Mouse (Mus musculus) intestine, postnatal 0 days (tissue): ENCODE data around the gene Kcnip4. TPM values are rescaled to one million over a fixed set of nuclear protein-coding genes. Genes with fewer than 3 reads are reported as not detected.

Experiments used
- ATAC-seq: fragments of 200-750 bp; cut with Nextera tagmentation; 2 replicates; pipeline ENCODE4 v1.8.0; 2017; ENCODE audit warnings: mild to moderate bottlenecking, moderate TSS enrichment, moderate library complexity
- H3K27ac ChIP-seq: fragments of 300-500 bp; sonication (generic); 2 replicates; pipeline ENCODE4 v1.5.1; 2014; ENCODE audit warnings: mild to moderate bottlenecking, low read depth, low read length, moderate library complexity
- H3K27me3 ChIP-seq: fragments of 300-500 bp; sonication (generic); replicated peaks from 2 replicates; pipeline ENCODE4 v1.6.1; 2014; ENCODE audit warnings: low read length, mixed read lengths; ENCODE audit not compliant: control insufficient read depth, insufficient read depth
- H3K36me3 ChIP-seq: fragments of 300-500 bp; sonication (generic); 2 replicates; pipeline ENCODE4 v1.6.1; 2014; ENCODE audit warnings: mild to moderate bottlenecking, moderate library complexity; ENCODE audit not compliant: control insufficient read depth, insufficient read depth
- H3K4me1 ChIP-seq: fragments of 300-500 bp; sonication (generic); replicated peaks from 2 replicates; pipeline ENCODE4 v1.6.1; 2014; ENCODE audit warnings: antibody characterized with exemption, low read length, mixed read lengths; ENCODE audit not compliant: control insufficient read depth, insufficient read depth
- H3K4me2 ChIP-seq: fragments of 300-500 bp; sonication (generic); replicated peaks from 2 replicates; pipeline ENCODE4 v1.6.1; 2014; ENCODE audit warnings: low read depth, mild to moderate bottlenecking, moderate library complexity
- H3K4me3 ChIP-seq: fragments of 300-500 bp; sonication (generic); 2 replicates; pipeline ENCODE4 v1.5.1; 2014; ENCODE audit warnings: low read depth, low read length
- H3K9ac ChIP-seq: fragments of 300-500 bp; sonication (generic); 2 replicates; pipeline ENCODE4 v1.6.1; 2014; ENCODE audit warnings: mild to moderate bottlenecking, low read depth, low read length
- H3K9me3 ChIP-seq: fragments of 300-500 bp; sonication (generic); 2 replicates; pipeline ENCODE4 v1.6.1; 2016; ENCODE audit warnings: mixed run types; ENCODE audit not compliant: control insufficient read depth
- CTCF ChIP-seq: sonication (generic); IDR thresholded peaks from 2 replicates; pipeline ENCODE4 v1.5.1; 2016; ENCODE audit warnings: low read depth, mild to moderate bottlenecking, control low read depth, antibody characterized with exemption, moderate library complexity
- WGBS: fragments of 180-500 bp; shearing (Covaris S2); extraction: QIAGEN DNeasy Blood & Tissue Kit; methylation state at CpG from one replicate; pipeline ENCODE4 v1.1.7; 2014; 5-methylcytosine and 5-hydroxymethylcytosine counted together
- polyA plus RNA-seq: library from polyadenylated mRNA; unstranded; fragments of >200 nt; fragmentation: Nextera tagmentation; extraction: Ambion mirVana; gene quantifications from 2 replicates; pipeline ENCODE4 v1.2.1, GENCODE M21; 2015

The Kcnip4 gene
- polyA plus RNA-seq, 1 experiment from 2014 or later: 1.5 TPM

GRCm38 (mm10) chr5:48340808-48341433, 1183.8 kb downstream of the Kcnip4 start:
- H3K4me1 ChIP-seq: no peaks in the 10 kb centered on the region
- TF ChIP-seq CTCF: no peak
- no peak for ATAC-seq
- H3K9me3 ChIP-seq: no peaks in the 10 kb centered on the region
- H3K9ac ChIP-seq: no peak overlapping the region
- no peak overlapping the region for H3K4me3 ChIP-seq
- H3K4me2 ChIP-seq: no peak overlapping the region
- no peaks in the 10 kb centered on the region for H3K27me3 ChIP-seq
- no peaks in the 10 kb centered on the region for H3K36me3 ChIP-seq
- no peak overlapping the region for H3K27ac ChIP-seq
- WGBS: 28% methylated on average over 7 of the region's 7 CpGs
